Mouse (Mus musculus) brain, embryonic 18.5 days (tissue): ENCODE results near the gene Olfr223.
"Not testable (repeated sequence)": the region's sequence is repeated elsewhere in the genome, so short reads cannot be mapped to it uniquely, and the experiment has no call there.

Experiments
- DNase-seq: peaks from one replicate; pipeline ENCODE4 v3.0.0-alpha.2; 2012; ENCODE audit warnings: low read depth, low spot score

The Olfr223 gene

GRCm38 (mm10) chr11:59596950-59597349 is 3.9 kb upstream of the Olfr223 start:
- no peak for DNase-seq

GRCm38 (mm10) chr11:59596091-59596490 is 3.0 kb upstream of the Olfr223 start:
- DNase-seq: no peak

- DNase-seq: no peak
Observed at GRCm38 (mm10) chr11:59589496-59589895, 3.6 kb downstream of the Olfr223 start.

GRCm38 (mm10) chr11:59584539-59584938 is 8.6 kb downstream of the Olfr223 start:
- DNase-seq: no peak

- not testable (repeated sequence) for DNase-seq
Observed at GRCm38 (mm10) chr11:59576135-59576534, 17.0 kb downstream of the Olfr223 start, which contains the start of gene Olfr222. TSS of gene Olfr222 (minus strand) at chr11:59576235.

GRCm38 (mm10) chr11:59575726-59576125 is 17.4 kb downstream of the Olfr223 start:
- DNase-seq: no peak

GRCm38 (mm10) chr11:59569306-59569705 is 23.8 kb downstream of the Olfr223 start:
- no peak for DNase-seq

GRCm38 (mm10) chr11:59562837-59563236 is 30.3 kb downstream of the Olfr223 start:
- DNase-seq: no peak

- DNase-seq: no peak
Observed at GRCm38 (mm10) chr11:59562336-59562735, 30.8 kb downstream of the Olfr223 start.

GRCm38 (mm10) chr11:59560906-59561305 is 32.2 kb downstream of the Olfr223 start:
- DNase-seq: no peak

GRCm38 (mm10) chr11:59554535-59554934 is 38.6 kb downstream of the Olfr223 start:
- no peak for DNase-seq

GRCm38 (mm10) chr11:59554127-59554526 is 39.0 kb downstream of the Olfr223 start:
- no peak for DNase-seq

GRCm38 (mm10) chr11:59544005-59544404 is 49.1 kb downstream of the Olfr223 start:
- no peak for DNase-seq

- no peak for DNase-seq
Observed at GRCm38 (mm10) chr11:59543376-59543775, 49.7 kb downstream of the Olfr223 start.

- DNase-seq: no peak
Observed at GRCm38 (mm10) chr11:59542442-59542841, 50.6 kb downstream of the Olfr223 start.

GRCm38 (mm10) chr11:59541324-59541723 is 51.8 kb downstream of the Olfr223 start, which contains the start of gene Nlrp3:
TSS of gene Nlrp3 (plus strand) at chr11:59541568.
- no peak for DNase-seq

- no peak for DNase-seq
Observed at GRCm38 (mm10) chr11:59540123-59540522, 53.0 kb downstream of the Olfr223 start.
